Mouse (Mus musculus) heart, embryonic 10.5 days (tissue): ENCODE measurements around the gene Ensa. TPM values are rescaled to one million over a fixed set of nuclear protein-coding genes. Genes with fewer than 3 reads are reported as not detected.

Experiments
- DNase-seq: peaks from one replicate; pipeline ENCODE4 v3.0.0-alpha.2; 2017; ENCODE audit warnings: low spot score
- H3K27ac ChIP-seq: fragments of 300-500 bp; sonication (generic); 2 replicates; pipeline ENCODE4 v1.5.1; 2016; ENCODE audit warnings: mild to moderate bottlenecking
- H3K27me3 ChIP-seq: fragments of 300-500 bp; sonication (generic); 2 replicates; pipeline ENCODE4 v1.6.1; 2016; ENCODE audit warnings: mild to moderate bottlenecking; ENCODE audit not compliant: poor library complexity, insufficient read depth, severe bottlenecking
- H3K36me3 ChIP-seq: fragments of 300-500 bp; sonication (generic); 2 replicates; pipeline ENCODE4 v1.6.1; 2016; ENCODE audit warnings: mild to moderate bottlenecking, moderate library complexity
- H3K4me1 ChIP-seq: fragments of 300-500 bp; sonication (generic); 2 replicates; pipeline ENCODE4 v1.6.1; 2016; ENCODE audit warnings: mild to moderate bottlenecking
- H3K4me3 ChIP-seq: fragments of 300-500 bp; sonication (generic); 2 replicates; pipeline ENCODE4 v1.5.1; 2016; ENCODE audit warnings: mild to moderate bottlenecking, moderate library complexity
- H3K9me3 ChIP-seq: fragments of 300-500 bp; sonication (generic); 2 replicates; pipeline ENCODE4 v1.6.1; 2016; ENCODE audit warnings: mild to moderate bottlenecking, moderate library complexity
- WGBS: fragments of 180-500 bp; shearing (Covaris S2); methylation state at CpG from one replicate; pipeline ENCODE4 v1.1.7; 2016; 5-methylcytosine and 5-hydroxymethylcytosine counted together
- polyA plus RNA-seq: library from polyadenylated mRNA; unstranded; fragments of >200 nt; fragmentation: Nextera tagmentation; extraction: Ambion mirVana; gene quantifications from 2 replicates; pipeline ENCODE4 v1.2.1, GENCODE M21; 2016

Gene Ensa
- polyA plus RNA-seq, 1 experiment from 2014 or later, result 67.2 TPM

- H3K4me3 ChIP-seq, result no peak overlapping the region; the same call in 1 of the 2 replicates
- 0 out of 2 replicates have a peak, but pooled peaks cover 3% of the 10 kb centered on the region for H3K36me3 ChIP-seq
- peak overlapping the region; percentile 49; the same call in 1 of the 2 replicates for H3K27ac ChIP-seq
- no peak for DNase-seq
- no peaks in the 10 kb centered on the region for H3K9me3 ChIP-seq
- H3K4me1 ChIP-seq, result peaks cover 80% of the 10 kb centered on the region
- H3K27me3 ChIP-seq, result no peaks in the 10 kb centered on the region
- 75% methylated on average over 6 of the region's 6 CpGs for WGBS
Measured at GRCm38 (mm10) chr3:95680673-95681072, 55.9 kb downstream of the Ensa start.

GRCm38 (mm10) chr3:95681365-95681764 lies 56.6 kb downstream of the Ensa start:
- WGBS, result 7% methylated on average over 11 of the region's 11 CpGs
- 0 out of 2 replicates have a peak, but pooled peaks cover 3% of the 10 kb centered on the region for H3K36me3 ChIP-seq
- H3K4me3 ChIP-seq, result peak overlapping the region; percentile 25
- H3K9me3 ChIP-seq, result no peaks in the 10 kb centered on the region
- no peak for DNase-seq
- no peaks in the 10 kb centered on the region for H3K27me3 ChIP-seq
- peak overlapping the region; percentile 49; the same call in 1 of the 2 replicates for H3K27ac ChIP-seq
- peaks cover 80% of the 10 kb centered on the region for H3K4me1 ChIP-seq

Other genes starting within 250 kb of the Ensa start
- gene 4930558C23Rik, start 222.2 kb upstream of the Ensa start, polyA plus RNA-seq, result not detected in 2 replicates
- gene Arnt, start 190.6 kb upstream of the Ensa start, polyA plus RNA-seq, result 30.1 and 32.8 TPM in 2 replicates
- gene Ctsk, start 125.7 kb upstream of the Ensa start, polyA plus RNA-seq, result 4.2 and 10.2 TPM in 2 replicates
- 0.96 and 1.9 TPM in 2 replicates for gene Ctss, start 98.2 kb upstream of the Ensa start, polyA plus RNA-seq
- gene Hormad1, start 65.3 kb upstream of the Ensa start, polyA plus RNA-seq, result 0.19 TPM in 1 of 2 replicates, not detected in the other
- 23.4 and 25.4 TPM in 2 replicates for gene Golph3l, start 36.1 kb upstream of the Ensa start, polyA plus RNA-seq
- 37.7 and 50.2 TPM in 2 replicates for gene Mcl1, start 33.8 kb downstream of the Ensa start, polyA plus RNA-seq
- 4.2 and 5.7 TPM in 2 replicates for gene Adamtsl4, start 62.9 kb downstream of the Ensa start, polyA plus RNA-seq
- gene Ecm1, start 114.6 kb downstream of the Ensa start, polyA plus RNA-seq, result 76.8 and 109 TPM in 2 replicates
- gene Tars2, start 135.2 kb downstream of the Ensa start, polyA plus RNA-seq, result 61.9 and 62.6 TPM in 2 replicates
- gene Rprd2, start 193.9 kb downstream of the Ensa start, polyA plus RNA-seq, result 22.7 and 23.5 TPM in 2 replicates
- gene Prpf3, start 230.9 kb downstream of the Ensa start, polyA plus RNA-seq, result 40.4 and 55.1 TPM in 2 replicates
- gene Mrps21, start 246.5 kb downstream of the Ensa start, polyA plus RNA-seq, result 380 and 402 TPM in 2 replicates